Mouse (Mus musculus) forebrain, embryonic 15.5 days (tissue): Measurements from ENCODE around the gene Shroom4. TPM values are rescaled to one million over a fixed set of nuclear protein-coding genes. Genes with fewer than 3 reads are reported as not detected.

Experiments
- ATAC-seq: fragments of 200-750 bp; cut with Nextera tagmentation; replicated peaks from 2 replicates; pipeline ENCODE4 v1.8.0; 2017; ENCODE audit warnings: mild to moderate bottlenecking, moderate TSS enrichment, moderate library complexity
- H3K27ac ChIP-seq: fragments of 300-500 bp; sonication (generic); replicated peaks from 2 replicates; pipeline ENCODE4 v1.5.1; 2015; ENCODE audit warnings: mild to moderate bottlenecking, inconsistent platforms
- H3K27me3 ChIP-seq: fragments of 300-500 bp; sonication (generic); 2 replicates; pipeline ENCODE4 v1.6.1; 2015; ENCODE audit warnings: inconsistent platforms
- H3K36me3 ChIP-seq: fragments of 300-500 bp; sonication (generic); 2 replicates; pipeline ENCODE4 v1.6.1; 2015; ENCODE audit warnings: mild to moderate bottlenecking, inconsistent platforms
- H3K4me1 ChIP-seq: fragments of 300-500 bp; sonication (generic); 2 replicates; pipeline ENCODE4 v1.6.1; 2015; ENCODE audit warnings: inconsistent platforms
- H3K4me2 ChIP-seq: fragments of 300-500 bp; sonication (generic); replicated peaks from 2 replicates; pipeline ENCODE4 v1.6.1; 2015; ENCODE audit warnings: mild to moderate bottlenecking, inconsistent platforms
- H3K4me3 ChIP-seq: fragments of 300-500 bp; sonication (generic); 2 replicates; pipeline ENCODE4 v1.5.1; 2015; ENCODE audit warnings: mild to moderate bottlenecking, inconsistent platforms
- H3K9ac ChIP-seq: fragments of 300-500 bp; sonication (generic); replicated peaks from 2 replicates; pipeline ENCODE4 v1.6.1; 2015; ENCODE audit warnings: mild to moderate bottlenecking, inconsistent platforms
- H3K9me3 ChIP-seq: fragments of 300-500 bp; sonication (generic); 2 replicates; pipeline ENCODE4 v1.6.1; 2016; ENCODE audit warnings: inconsistent platforms
- WGBS: fragments of 180-500 bp; shearing (Covaris S2); methylation state at CpG from one replicate; pipeline ENCODE4 v1.1.7; 2015; ENCODE audit warnings: mixed read lengths; 5-methylcytosine and 5-hydroxymethylcytosine counted together
- polyA plus RNA-seq: library from polyadenylated mRNA; unstranded; fragments of >200 nt; fragmentation: Nextera tagmentation; extraction: Ambion mirVana; gene quantifications from 2 replicates; pipeline ENCODE4 v1.2.1, GENCODE M21; 2015

Shroom4 gene
- polyA plus RNA-seq, 1 experiment from 2014 or later, result 1.3 TPM

GRCm38 (mm10) chrX:6654024-6654423 lies 254.4 kb downstream of the Shroom4 start:
- no peaks in the 10 kb centered on the region for H3K36me3 ChIP-seq
- no peaks in the 10 kb centered on the region for H3K4me1 ChIP-seq
- no peak overlapping the region for H3K4me2 ChIP-seq
- H3K4me3 ChIP-seq, result no peak overlapping the region
- H3K27ac ChIP-seq, result no peak overlapping the region
- no peak overlapping the region for H3K9ac ChIP-seq
- H3K9me3 ChIP-seq, result no peaks in the 10 kb centered on the region
- ATAC-seq, result no peak
- H3K27me3 ChIP-seq, result no peaks in the 10 kb centered on the region
- 10% methylated on average over 2 of the region's 2 CpGs for WGBS

GRCm38 (mm10) chrX:6658820-6659324 lies 259.2 kb downstream of the Shroom4 start:
- Histone ChIP-seq H3K27ac (no peak overlapping the region), H3K36me3 (no peaks in the 10 kb centered on the region), H3K4me3 (no peak overlapping the region), H3K4me1 (no peaks in the 10 kb centered on the region), H3K27me3 (no peaks in the 10 kb centered on the region), H3K9ac (no peak overlapping the region), H3K4me2 (no peak overlapping the region), H3K9me3 (no peaks in the 10 kb centered on the region)
- no peak for ATAC-seq
- 100% methylated on average over 1 of the region's 1 CpGs for WGBS

Other genes with a start within 250 kb of the Shroom4 start
- 54.6 and 62.6 TPM in 2 replicates for gene Nudt10, start 226.8 kb upstream of the Shroom4 start, polyA plus RNA-seq
- gene Bmp15, start 79.1 kb upstream of the Shroom4 start, polyA plus RNA-seq, result 0.08 and 0.15 TPM in 2 replicates